Mouse (Mus musculus) heart, adult 2 months (tissue): Measurements from ENCODE around the gene Prpf31.

Experiments
- CTCF ChIP-seq: fragments of 200-600 bp; IDR thresholded peaks from 2 replicates; pipeline ENCODE4 v1.8.1; 2022; ENCODE audit warnings: antibody characterized with exemption, mild to moderate bottlenecking, moderate library complexity
- EP300 ChIP-seq: fragments of 200-500 bp; IDR thresholded peaks from 2 replicates; pipeline ENCODE4 v1.6.1; 2011; ENCODE audit warnings: low read depth, low read length, control low read depth; ENCODE audit not compliant: insufficient read depth
- POLR2A ChIP-seq: fragments of 200-500 bp; IDR thresholded peaks from 2 replicates; pipeline ENCODE4 v1.6.1; 2011; ENCODE audit warnings: mild to moderate bottlenecking, low read depth, low read length, control low read depth; ENCODE audit not compliant: insufficient read depth

- TF ChIP-seq POLR2A (no peak), EP300 (no peak), CTCF (no peak)
Measured at GRCm38 (mm10) chr7:3595146-3595545, 34.6 kb upstream of the Prpf31 start.
